Mouse (Mus musculus): ENCODE results near the gene Btbd9. TPM values are rescaled to one million over a fixed set of nuclear protein-coding genes. Genes with fewer than 3 reads are reported as not detected.

Gene Btbd9
- polyA plus RNA-seq, 1 experiment = 21.3 TPM

DNA sequence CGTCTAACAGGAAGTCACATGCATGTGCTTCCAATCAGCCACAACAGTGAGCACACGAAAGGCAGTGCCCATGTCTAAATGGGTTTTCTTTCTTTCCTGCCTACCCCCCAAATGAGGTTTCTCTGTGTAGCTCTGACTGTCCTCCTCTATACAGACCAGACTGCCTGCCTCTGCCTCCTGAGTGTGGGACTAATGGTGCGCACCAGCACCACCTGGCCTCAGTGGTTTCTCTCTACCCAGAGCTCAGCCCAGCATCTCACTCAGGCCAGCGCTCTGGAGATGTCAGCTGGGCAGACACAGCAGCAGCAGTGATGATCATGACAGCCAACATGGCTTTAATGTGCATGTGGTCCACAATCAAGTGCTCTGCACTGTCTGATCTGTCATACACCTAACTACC lies 299.8 kb downstream of the Btbd9 start:
- H3K4me1 ChIP-seq (ENCODE audit: control insufficient read depth, insufficient read depth, low read length) = no peaks in the 10 kb centered on the region
- no peak overlapping the region for H3K4me3 ChIP-seq (ENCODE audit: insufficient read depth, low read length)
- no peak overlapping the region for H3K27ac ChIP-seq (ENCODE audit: insufficient read depth, low read length)
- TF ChIP-seq CTCF (IDR thresholded peaks at IDR 0.05; ENCODE audit: borderline replicate concordance, insufficient read depth, low read length) (no peak), POLR2A (IDR thresholded peaks at IDR 0.05; ENCODE audit: low read depth, low read length) (no peak)

DNA sequence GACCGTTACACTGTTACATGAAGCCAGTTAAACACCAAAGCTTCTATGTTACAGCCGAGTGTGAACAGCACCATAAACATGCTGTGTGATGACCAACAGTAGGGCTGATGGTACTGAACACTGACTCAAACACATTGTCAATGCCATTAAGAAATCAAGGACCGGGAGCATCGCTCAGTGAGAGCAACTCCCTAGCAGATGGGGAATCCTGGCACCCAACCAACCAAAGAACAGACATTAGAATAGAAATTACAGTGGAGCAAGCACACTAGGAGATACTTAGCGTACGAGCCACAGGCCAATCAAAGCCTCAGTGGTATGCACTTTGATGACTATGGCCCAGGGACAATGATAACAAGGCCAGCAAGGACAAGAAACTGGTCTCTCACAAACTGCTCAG lies 303.5 kb downstream of the Btbd9 start:
- no peaks in the 10 kb centered on the region for H3K4me1 ChIP-seq (ENCODE audit: control insufficient read depth, insufficient read depth, low read length)
- TF ChIP-seq POLR2A (IDR thresholded peaks at IDR 0.05; ENCODE audit: low read depth, low read length) (no peak), CTCF (IDR thresholded peaks at IDR 0.05; ENCODE audit: borderline replicate concordance, insufficient read depth, low read length) (no peak)
- no peak overlapping the region for H3K27ac ChIP-seq (ENCODE audit: insufficient read depth, low read length)
- no peak overlapping the region for H3K4me3 ChIP-seq (ENCODE audit: insufficient read depth, low read length)

DNA sequence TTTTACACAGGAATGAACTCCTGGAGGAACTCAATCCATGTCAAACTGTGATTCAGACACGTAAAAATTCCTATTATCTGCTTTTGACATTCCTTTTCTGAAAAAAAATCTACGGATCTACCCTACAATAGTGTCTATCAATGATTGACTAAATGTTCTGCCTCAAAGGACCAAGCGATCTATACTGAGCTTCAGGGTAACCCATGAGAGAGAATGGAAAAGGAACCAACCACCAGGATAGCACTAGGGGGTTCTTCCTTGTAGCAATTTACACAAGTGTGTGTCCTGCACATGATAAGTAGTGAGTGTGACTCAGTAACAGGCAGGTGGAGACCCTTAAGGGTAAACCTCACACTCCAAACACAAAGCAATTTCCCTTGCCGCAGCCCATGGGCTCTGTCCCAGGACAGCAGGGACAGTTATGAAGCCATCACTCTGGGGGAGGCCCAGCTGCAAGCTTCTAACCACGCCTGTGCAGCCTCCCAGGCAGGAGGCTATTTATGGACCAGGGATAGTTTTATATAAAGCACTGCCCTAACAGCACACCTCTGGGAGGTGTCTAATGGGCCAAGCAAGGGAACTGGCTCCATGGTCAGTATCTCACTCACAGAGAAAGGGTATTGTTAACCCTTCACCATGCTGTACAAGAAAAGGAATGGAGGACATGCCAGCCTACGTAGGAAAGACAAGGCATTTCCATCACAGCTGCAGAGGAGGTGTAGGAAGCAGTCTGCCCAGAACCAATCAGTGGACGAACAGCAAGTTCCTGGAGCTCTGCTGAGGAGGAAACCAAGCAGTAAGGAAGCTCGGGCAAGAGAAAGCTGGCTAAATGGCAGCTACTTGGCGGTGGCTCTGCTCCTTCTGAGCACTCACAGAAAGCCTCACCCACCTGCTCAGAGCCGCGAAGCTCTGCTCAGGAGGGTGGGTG lies 306.9 kb downstream of the Btbd9 start:
- Histone ChIP-seq H3K27ac (ENCODE audit: insufficient read depth, low read length) (no peak overlapping the region), H3K4me3 (ENCODE audit: insufficient read depth, low read length) (no peak overlapping the region), H3K4me1 (ENCODE audit: control insufficient read depth, insufficient read depth, low read length) (no peaks in the 10 kb centered on the region)
- TF ChIP-seq POLR2A (IDR thresholded peaks at IDR 0.05; ENCODE audit: low read depth, low read length) = no peak
- TF ChIP-seq CTCF (IDR thresholded peaks at IDR 0.05; ENCODE audit: borderline replicate concordance, insufficient read depth, low read length) = no peak

DNA sequence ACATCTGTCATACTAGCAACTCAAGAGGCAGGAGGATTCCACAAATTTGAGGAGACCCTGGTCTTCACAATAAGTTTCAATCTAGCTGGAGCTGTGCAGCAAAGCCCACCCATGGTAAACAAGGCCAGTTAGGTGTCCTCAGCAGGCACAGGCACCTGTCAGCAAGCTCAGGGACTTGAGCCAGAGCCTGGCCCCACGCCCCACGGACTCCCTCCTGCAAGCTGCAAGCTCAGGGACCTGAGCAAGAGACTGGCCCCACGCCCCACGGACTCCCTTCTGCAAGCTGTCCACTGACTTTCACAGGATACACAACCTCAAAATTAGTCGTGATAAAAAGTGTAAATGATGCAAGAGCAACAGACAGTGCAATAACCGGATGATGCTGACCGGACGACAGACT lies 307.8 kb downstream of the Btbd9 start:
- TF ChIP-seq POLR2A (IDR thresholded peaks at IDR 0.05; ENCODE audit: low read depth, low read length) = no peak
- no peak for TF ChIP-seq CTCF (IDR thresholded peaks at IDR 0.05; ENCODE audit: borderline replicate concordance, insufficient read depth, low read length)
- Histone ChIP-seq H3K4me3 (ENCODE audit: insufficient read depth, low read length) (no peak overlapping the region), H3K4me1 (ENCODE audit: control insufficient read depth, insufficient read depth, low read length) (no peaks in the 10 kb centered on the region), H3K27ac (ENCODE audit: insufficient read depth, low read length) (no peak overlapping the region)

DNA sequence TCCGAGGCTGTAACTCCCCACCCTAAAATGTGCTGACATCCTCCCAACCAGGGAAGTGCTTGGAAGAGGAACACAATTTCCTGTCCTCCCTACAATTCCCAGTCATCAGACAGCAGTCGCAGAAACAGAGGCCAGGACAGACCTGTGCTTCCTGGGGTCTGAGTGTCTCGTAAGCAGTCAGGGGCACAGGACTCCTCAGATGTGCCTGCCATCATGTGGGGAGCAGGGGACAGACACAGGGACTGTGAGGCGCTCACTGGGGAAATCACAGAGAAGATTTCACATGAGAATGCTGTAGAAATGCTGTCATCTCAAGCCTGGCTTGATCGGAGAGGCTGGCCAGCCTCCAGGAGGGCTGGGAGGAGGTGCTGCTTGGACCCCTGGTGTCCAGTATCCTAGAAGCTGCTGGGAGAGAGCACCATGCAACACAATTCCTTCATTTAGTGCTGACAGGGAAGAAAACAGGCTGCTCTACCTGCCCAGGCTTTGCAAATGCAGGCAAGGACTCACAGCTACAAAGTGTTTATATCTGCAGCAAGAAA lies 308.8 kb downstream of the Btbd9 start:
- no peaks in the 10 kb centered on the region for H3K4me1 ChIP-seq (ENCODE audit: control insufficient read depth, insufficient read depth, low read length)
- no peak for TF ChIP-seq CTCF (IDR thresholded peaks at IDR 0.05; ENCODE audit: borderline replicate concordance, insufficient read depth, low read length)
- H3K27ac ChIP-seq (ENCODE audit: insufficient read depth, low read length) = no peak overlapping the region
- H3K4me3 ChIP-seq (ENCODE audit: insufficient read depth, low read length) = no peak overlapping the region

DNA sequence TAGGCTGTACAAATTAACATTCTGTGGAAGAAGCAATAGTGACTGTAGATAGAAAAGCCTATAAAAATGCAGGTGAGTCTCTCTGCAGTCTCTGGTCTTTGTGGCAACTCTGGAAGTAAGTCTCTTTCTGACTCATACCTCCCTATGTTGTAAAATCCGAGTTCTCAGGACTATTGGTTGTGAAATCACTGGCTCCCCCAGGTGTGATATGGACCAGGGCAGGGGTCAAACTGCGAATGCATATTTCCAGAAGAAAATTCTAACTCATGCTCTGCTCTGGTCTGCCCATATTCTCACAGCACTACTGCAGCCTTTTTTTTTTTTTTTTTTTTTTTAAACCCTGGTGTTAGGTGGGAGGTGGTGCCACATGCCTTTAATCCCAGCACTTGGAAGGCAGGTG lies 312.8 kb downstream of the Btbd9 start:
- Histone ChIP-seq H3K4me3 (ENCODE audit: insufficient read depth, low read length) (no peak overlapping the region), H3K27ac (ENCODE audit: insufficient read depth, low read length) (no peak overlapping the region), H3K4me1 (ENCODE audit: control insufficient read depth, insufficient read depth, low read length) (no peaks in the 10 kb centered on the region; the same call in 1 of the 2 replicates)
- TF ChIP-seq POLR2A (IDR thresholded peaks at IDR 0.05; ENCODE audit: low read depth, low read length) (no peak), CTCF (IDR thresholded peaks at IDR 0.05; ENCODE audit: borderline replicate concordance, insufficient read depth, low read length) (no peak)

DNA sequence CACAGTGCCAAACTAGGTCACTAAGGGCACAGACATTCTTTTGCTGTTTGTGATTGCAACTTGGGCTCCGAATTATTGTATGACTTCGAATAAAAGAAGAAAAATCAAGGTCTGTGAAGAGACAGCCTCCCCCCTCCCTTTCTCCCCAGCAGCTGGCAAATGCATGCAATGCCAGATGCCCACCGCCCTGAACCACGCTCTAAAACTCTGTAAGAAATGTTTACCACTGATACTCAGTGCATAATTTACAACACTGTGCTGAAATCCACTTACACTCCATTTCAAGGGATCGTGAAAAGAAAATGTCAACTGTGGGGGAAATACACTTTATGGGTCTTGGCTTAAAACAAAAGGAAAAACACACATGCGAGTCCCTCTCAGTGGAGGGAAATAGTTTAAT lies 313.3 kb downstream of the Btbd9 start:
- H3K4me1 ChIP-seq (ENCODE audit: control insufficient read depth, insufficient read depth, low read length) = no peaks in the 10 kb centered on the region; the same call in 1 of the 2 replicates
- TF ChIP-seq CTCF (IDR thresholded peaks at IDR 0.05; ENCODE audit: borderline replicate concordance, insufficient read depth, low read length) (no peak), POLR2A (IDR thresholded peaks at IDR 0.05; ENCODE audit: low read depth, low read length) (no peak)

DNA sequence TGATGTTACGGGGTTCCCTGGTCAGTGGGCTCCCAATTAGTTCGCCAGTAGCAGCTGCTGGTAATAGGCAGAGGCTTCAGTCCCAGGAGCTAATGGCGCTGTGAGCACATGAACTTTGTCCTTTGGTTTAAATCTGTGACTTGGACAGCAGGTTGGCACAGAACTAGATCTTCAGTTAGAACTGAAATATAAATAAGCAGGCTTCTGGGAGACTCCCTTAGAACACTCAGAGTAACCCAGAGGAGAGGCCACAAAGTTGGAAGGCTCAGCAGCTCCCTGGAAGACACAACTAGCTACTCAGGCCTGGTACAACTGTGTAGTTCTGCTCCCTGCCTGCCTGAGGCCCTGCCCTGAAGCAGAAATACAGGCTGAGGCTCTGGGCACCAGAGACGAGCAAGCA lies 313.8 kb downstream of the Btbd9 start:
- no peak overlapping the region for H3K4me3 ChIP-seq (ENCODE audit: insufficient read depth, low read length)
- no peak for TF ChIP-seq CTCF (IDR thresholded peaks at IDR 0.05; ENCODE audit: borderline replicate concordance, insufficient read depth, low read length)
- no peak for TF ChIP-seq POLR2A (IDR thresholded peaks at IDR 0.05; ENCODE audit: low read depth, low read length)
- H3K27ac ChIP-seq (ENCODE audit: insufficient read depth, low read length) = no peak overlapping the region
- H3K4me1 ChIP-seq (ENCODE audit: control insufficient read depth, insufficient read depth, low read length) = no peaks in the 10 kb centered on the region; the same call in 1 of the 2 replicates

More for the DNA sequence above, 313.3 kb downstream of the Btbd9 start:
- Histone ChIP-seq H3K27ac (ENCODE audit: insufficient read depth, low read length) (no peak overlapping the region), H3K4me3 (ENCODE audit: insufficient read depth, low read length) (no peak overlapping the region)

DNA sequence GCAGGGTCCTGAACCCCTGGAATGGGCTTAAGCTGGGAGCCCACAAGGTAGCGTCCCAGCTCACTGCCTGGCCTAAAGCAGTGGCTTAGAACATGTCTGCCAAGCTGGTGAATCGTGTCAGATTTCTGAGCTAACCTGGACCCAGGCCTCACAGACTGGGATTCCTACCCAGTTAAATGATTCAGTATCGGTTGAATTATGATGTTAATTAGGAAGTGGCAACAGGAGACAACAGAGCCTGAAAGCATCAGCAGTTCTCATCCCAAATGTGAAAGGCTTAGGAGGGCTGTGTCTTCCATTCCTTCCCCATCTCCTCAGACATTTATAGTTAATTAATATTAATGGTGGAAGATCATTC lies 314.3 kb downstream of the Btbd9 start:
- no peak overlapping the region for H3K27ac ChIP-seq (ENCODE audit: insufficient read depth, low read length)
- TF ChIP-seq CTCF (IDR thresholded peaks at IDR 0.05; ENCODE audit: borderline replicate concordance, insufficient read depth, low read length) (no peak), POLR2A (IDR thresholded peaks at IDR 0.05; ENCODE audit: low read depth, low read length) (no peak)
- H3K4me1 ChIP-seq (ENCODE audit: control insufficient read depth, insufficient read depth, low read length) = no peaks in the 10 kb centered on the region; the same call in 1 of the 2 replicates
- H3K4me3 ChIP-seq (ENCODE audit: insufficient read depth, low read length) = no peak overlapping the region

DNA sequence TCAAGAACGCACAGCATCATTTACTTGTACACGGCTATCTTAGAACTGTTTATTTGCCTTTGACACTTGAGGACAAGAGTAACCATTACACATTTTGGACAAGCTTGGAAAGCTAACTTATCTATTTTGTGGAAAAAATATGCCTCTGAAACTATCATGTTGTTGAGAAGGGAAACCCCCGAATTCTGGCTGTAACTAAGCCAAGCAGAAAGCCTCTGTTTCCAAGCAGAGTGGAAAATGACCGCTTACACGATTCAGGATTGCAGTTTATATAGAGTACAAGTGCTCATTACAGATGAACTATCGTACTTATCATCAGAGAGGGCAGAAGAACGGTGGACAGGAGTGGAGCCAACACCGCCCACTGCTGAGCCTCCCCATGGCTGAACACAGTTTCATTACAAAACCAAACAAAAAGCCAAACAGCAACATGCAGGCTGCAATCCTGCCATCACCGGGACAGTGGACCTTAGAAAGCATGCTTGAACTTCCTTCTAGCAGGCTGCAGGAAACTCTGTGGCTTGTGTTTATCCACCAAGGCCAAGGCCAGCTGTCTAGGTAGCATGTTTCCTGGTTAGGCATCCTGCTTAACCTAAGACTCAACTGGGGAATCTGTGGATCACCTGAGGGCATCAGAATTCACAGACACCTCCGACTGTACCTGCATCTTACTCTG lies 314.8 kb downstream of the Btbd9 start:
- H3K27ac ChIP-seq (ENCODE audit: insufficient read depth, low read length) = no peak overlapping the region
- no peaks in the 10 kb centered on the region; the same call in 1 of the 2 replicates for H3K4me1 ChIP-seq (ENCODE audit: control insufficient read depth, insufficient read depth, low read length)
- TF ChIP-seq CTCF (IDR thresholded peaks at IDR 0.05; ENCODE audit: borderline replicate concordance, insufficient read depth, low read length) = no peak
- TF ChIP-seq POLR2A (IDR thresholded peaks at IDR 0.05; ENCODE audit: low read depth, low read length) = no peak
- no peak overlapping the region for H3K4me3 ChIP-seq (ENCODE audit: insufficient read depth, low read length)
